Mouse (Mus musculus): ENCODE measurements at regions not wholly inside any gene's neighbourhood (a gene's known extent, or its start where the extent isn't known, plus 50 kb on each side); places are given as distances from the start of the nearest gene placed in this dataset.

DNA sequence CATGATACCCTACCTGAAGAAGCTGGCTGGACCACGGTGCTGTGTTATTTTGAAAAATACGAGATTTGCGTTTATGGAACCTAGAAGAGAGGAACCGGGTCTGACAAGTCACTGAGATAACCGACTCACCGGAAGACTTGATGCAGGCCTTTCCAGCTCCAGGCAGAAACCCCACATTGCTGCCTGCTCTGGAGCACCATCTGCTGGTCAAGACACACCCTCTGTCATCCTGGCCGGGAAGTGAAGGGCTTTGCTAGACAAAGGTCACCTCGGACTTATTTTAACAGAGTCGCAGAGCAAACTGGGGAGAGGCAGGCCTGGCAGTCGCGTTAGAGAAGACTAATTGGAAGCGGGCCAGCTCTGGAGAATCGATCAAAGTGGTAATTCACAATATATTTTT, 497.4 kb upstream of the Pkn2 start:
- DNase-seq (ENCODE audit: low spot score), result peak; percentile 92
- no peak overlapping the region for H3K4me3 ChIP-seq
- no peaks in the 10 kb centered on the region for H3K9me3 ChIP-seq
- H3K36me3 ChIP-seq, result no peaks in the 10 kb centered on the region
- no peaks in the 10 kb centered on the region for H3K4me1 ChIP-seq
- no peak overlapping the region for H3K27ac ChIP-seq
- WGBS, result 12% methylated on average over 13 of the region's 13 CpGs
- no peaks in the 10 kb centered on the region for H3K27me3 ChIP-seq (ENCODE audit: insufficient read depth, poor library complexity, severe bottlenecking)

DNA sequence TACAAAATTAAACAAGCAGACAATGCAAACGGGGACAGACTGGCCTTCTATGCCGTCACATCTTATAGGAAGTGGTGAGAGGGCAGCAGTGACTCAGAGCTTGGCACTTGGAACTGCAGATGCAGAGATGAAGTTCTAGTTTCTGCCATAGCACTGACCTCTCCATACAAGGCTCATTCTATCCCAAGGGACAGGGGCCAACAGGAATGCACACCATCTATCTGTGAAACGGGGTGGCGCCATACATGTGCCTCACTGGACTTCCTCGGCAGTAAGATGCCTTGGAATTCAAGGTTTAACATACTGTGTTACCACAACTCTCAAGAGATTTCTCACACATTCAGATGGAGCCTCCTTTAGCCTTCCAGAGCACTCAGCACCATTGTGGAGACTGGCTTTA, 495.6 kb upstream of the Pkn2 start:
- H3K4me1 ChIP-seq, result no peaks in the 10 kb centered on the region
- 85% methylated on average over 5 of the region's 5 CpGs for WGBS
- DNase-seq (ENCODE audit: low spot score), result no peak
- no peaks in the 10 kb centered on the region for H3K9me3 ChIP-seq
- H3K27me3 ChIP-seq (ENCODE audit: insufficient read depth, poor library complexity, severe bottlenecking), result no peaks in the 10 kb centered on the region
- H3K36me3 ChIP-seq, result no peaks in the 10 kb centered on the region
- H3K27ac ChIP-seq, result no peak overlapping the region
- H3K4me3 ChIP-seq, result no peak overlapping the region

- Histone ChIP-seq H3K27me3 (ENCODE audit: insufficient read depth, poor library complexity, severe bottlenecking) (no peaks in the 10 kb centered on the region), H3K9me3 (no peaks in the 10 kb centered on the region), H3K27ac (no peak overlapping the region), H3K36me3 (no peaks in the 10 kb centered on the region), H3K4me3 (no peak overlapping the region), H3K4me1 (no peaks in the 10 kb centered on the region)
- no peak for DNase-seq (ENCODE audit: low spot score)
- WGBS, result 63% methylated on average over 10 of the region's 10 CpGs
Measured at GRCm38 (mm10) chr3:143375527-143376061, 493.8 kb upstream of the Pkn2 start.

DNA sequence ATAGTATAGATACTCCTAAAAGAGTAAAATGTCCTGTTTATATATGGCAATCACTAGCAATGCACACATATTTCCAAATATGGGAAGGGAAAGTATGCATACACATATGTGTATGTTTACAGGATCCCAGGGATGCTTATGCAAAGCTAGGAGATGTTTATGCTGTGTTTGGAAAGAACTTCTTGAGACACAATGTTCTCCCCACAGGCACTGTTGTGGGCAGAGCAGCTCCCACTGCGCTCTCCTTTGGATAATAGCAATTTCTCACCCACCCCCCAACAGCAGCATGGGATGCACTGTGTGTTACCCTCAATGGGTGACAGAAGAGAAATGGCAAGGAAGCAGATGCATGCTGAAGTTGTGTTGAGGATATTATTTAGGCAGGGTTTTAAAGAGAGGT, 491.7 kb upstream of the Pkn2 start:
- DNase-seq (ENCODE audit: low spot score), result no peak
- no peak overlapping the region for H3K4me3 ChIP-seq
- no peaks in the 10 kb centered on the region for H3K9me3 ChIP-seq
- no peaks in the 10 kb centered on the region for H3K36me3 ChIP-seq
- H3K27ac ChIP-seq, result no peak overlapping the region
- no peaks in the 10 kb centered on the region for H3K27me3 ChIP-seq (ENCODE audit: insufficient read depth, poor library complexity, severe bottlenecking)
- H3K4me1 ChIP-seq, result no peaks in the 10 kb centered on the region
- WGBS, result 86% methylated on average over 1 of the region's 1 CpGs

DNA sequence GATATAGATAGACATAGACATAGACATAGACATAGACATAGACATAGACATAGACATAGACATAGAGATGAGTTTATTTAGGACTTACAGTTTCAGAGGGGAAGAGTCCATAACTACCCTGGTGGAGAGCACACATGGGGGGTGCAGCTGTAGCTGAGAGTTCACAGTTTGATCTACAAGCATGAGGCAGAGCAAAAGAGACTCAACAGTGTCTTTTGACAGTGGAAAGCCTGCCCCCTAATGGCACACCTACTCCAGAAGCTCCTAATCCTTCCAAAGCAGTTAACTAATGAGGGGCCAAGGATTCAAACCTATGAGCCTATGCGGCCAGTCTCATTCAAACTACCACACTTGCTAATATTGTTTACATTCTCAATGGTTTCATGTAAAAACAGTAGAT, 487.2 kb upstream of the Pkn2 start:
- Histone ChIP-seq H3K4me3 (no peak overlapping the region), H3K27me3 (ENCODE audit: insufficient read depth, poor library complexity, severe bottlenecking) (no peaks in the 10 kb centered on the region), H3K36me3 (no peaks in the 10 kb centered on the region), H3K4me1 (no peaks in the 10 kb centered on the region), H3K27ac (no peak overlapping the region), H3K9me3 (no peaks in the 10 kb centered on the region)
- WGBS, result 83% methylated on average over 1 of the region's 1 CpGs
- DNase-seq (ENCODE audit: low spot score), result no peak

- Histone ChIP-seq H3K4me3 (no peak overlapping the region), H3K27me3 (ENCODE audit: insufficient read depth, poor library complexity, severe bottlenecking) (no peaks in the 10 kb centered on the region), H3K9me3 (no peaks in the 10 kb centered on the region), H3K27ac (no peak overlapping the region), H3K4me1 (no peaks in the 10 kb centered on the region), H3K36me3 (no peaks in the 10 kb centered on the region)
- WGBS, result 88% methylated on average over 7 of the region's 7 CpGs
- DNase-seq (ENCODE audit: low spot score), result no peak
Measured at GRCm38 (mm10) chr3:143340032-143340431, 458.2 kb upstream of the Pkn2 start.

DNA sequence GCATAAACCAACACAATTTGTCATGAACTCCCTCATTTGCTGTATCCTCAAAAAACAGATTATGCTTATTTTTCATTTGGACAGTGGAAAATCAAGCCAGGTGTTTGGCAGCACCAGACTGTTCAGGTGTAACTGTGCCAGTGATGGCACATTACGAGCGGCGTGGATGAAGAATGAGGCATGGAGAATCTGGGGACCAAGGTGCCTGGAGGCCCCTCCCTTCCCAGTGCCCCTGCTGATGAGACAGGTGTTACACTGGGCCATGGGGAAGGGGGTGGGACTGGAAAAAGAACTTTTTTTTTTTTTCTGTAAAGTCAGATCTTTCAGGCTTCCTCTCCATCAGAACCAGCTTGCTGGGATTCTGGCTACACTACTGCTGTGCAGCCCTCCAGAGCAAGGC, 451.5 kb upstream of the Pkn2 start:
- no peaks in the 10 kb centered on the region for H3K4me1 ChIP-seq
- 82% methylated on average over 3 of the region's 3 CpGs for WGBS
- no peak for DNase-seq (ENCODE audit: low spot score)

DNA sequence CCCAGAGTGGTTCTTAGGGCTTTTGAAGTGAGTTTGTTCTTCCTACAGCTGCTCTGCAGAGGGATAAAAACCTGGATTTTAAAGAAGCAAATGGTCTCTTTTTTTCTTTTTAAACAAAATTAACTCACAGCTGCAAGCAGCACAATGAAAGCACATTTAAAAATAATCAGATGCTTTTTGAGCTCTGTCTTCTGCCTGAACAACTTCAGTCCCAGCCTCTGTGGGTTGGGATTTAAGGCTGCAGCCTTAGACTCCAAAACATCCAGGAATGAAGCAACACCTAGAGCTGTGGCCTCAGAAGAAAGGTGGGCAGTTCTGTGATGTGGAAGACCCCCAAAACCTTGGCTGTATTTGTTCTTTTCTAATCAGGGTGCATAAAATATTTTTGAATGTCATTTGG, 446.7 kb upstream of the Pkn2 start:
- no peaks in the 10 kb centered on the region for H3K9me3 ChIP-seq
- H3K36me3 ChIP-seq, result no peaks in the 10 kb centered on the region
- no peaks in the 10 kb centered on the region for H3K27me3 ChIP-seq (ENCODE audit: insufficient read depth, poor library complexity, severe bottlenecking)
- no peak overlapping the region for H3K27ac ChIP-seq
- H3K4me1 ChIP-seq, result no peaks in the 10 kb centered on the region
- DNase-seq (ENCODE audit: low spot score), result no peak
- H3K4me3 ChIP-seq, result no peak overlapping the region

More for the DNA sequence above, 451.5 kb upstream of the Pkn2 start:
- Histone ChIP-seq H3K36me3 (no peaks in the 10 kb centered on the region), H3K9me3 (no peaks in the 10 kb centered on the region), H3K27me3 (ENCODE audit: insufficient read depth, poor library complexity, severe bottlenecking) (no peaks in the 10 kb centered on the region), H3K27ac (no peak overlapping the region), H3K4me3 (no peak overlapping the region)

- 74% methylated on average over 4 of the region's 4 CpGs for WGBS
- Histone ChIP-seq H3K27me3 (ENCODE audit: insufficient read depth, poor library complexity, severe bottlenecking) (no peaks in the 10 kb centered on the region), H3K36me3 (no peaks in the 10 kb centered on the region), H3K4me1 (no peaks in the 10 kb centered on the region), H3K4me3 (no peak overlapping the region), H3K27ac (no peak overlapping the region), H3K9me3 (no peaks in the 10 kb centered on the region)
- DNase-seq (ENCODE audit: low spot score), result no peak
Measured at GRCm38 (mm10) chr3:143327652-143328051, 445.8 kb upstream of the Pkn2 start.

GRCm38 (mm10) chr3:143316457-143316856, 434.7 kb upstream of the Pkn2 start:
- no peaks in the 10 kb centered on the region for H3K36me3 ChIP-seq
- no peak overlapping the region for H3K4me3 ChIP-seq
- H3K9me3 ChIP-seq, result no peaks in the 10 kb centered on the region
- no peaks in the 10 kb centered on the region for H3K27me3 ChIP-seq (ENCODE audit: insufficient read depth, poor library complexity, severe bottlenecking)
- 69% methylated on average over 7 of the region's 7 CpGs for WGBS
- DNase-seq (ENCODE audit: low spot score), result no peak
- H3K4me1 ChIP-seq, result no peaks in the 10 kb centered on the region
- no peak overlapping the region for H3K27ac ChIP-seq

- 80% methylated on average over 4 of the region's 4 CpGs for WGBS
- H3K4me1 ChIP-seq, result no peaks in the 10 kb centered on the region
- H3K27me3 ChIP-seq (ENCODE audit: insufficient read depth, poor library complexity, severe bottlenecking), result no peaks in the 10 kb centered on the region
- H3K36me3 ChIP-seq, result no peaks in the 10 kb centered on the region
- no peak for DNase-seq (ENCODE audit: low spot score)
- H3K4me3 ChIP-seq, result no peak overlapping the region
- H3K9me3 ChIP-seq, result no peaks in the 10 kb centered on the region
- H3K27ac ChIP-seq, result no peak overlapping the region
Measured at GRCm38 (mm10) chr3:143291793-143292192, 410.0 kb upstream of the Pkn2 start.

- H3K27me3 ChIP-seq (ENCODE audit: insufficient read depth, poor library complexity, severe bottlenecking), result no peaks in the 10 kb centered on the region
- no peaks in the 10 kb centered on the region for H3K4me1 ChIP-seq
- no peaks in the 10 kb centered on the region for H3K36me3 ChIP-seq
- H3K9me3 ChIP-seq, result no peaks in the 10 kb centered on the region
- no peak for DNase-seq (ENCODE audit: low spot score)
- no peak overlapping the region for H3K4me3 ChIP-seq
- WGBS, result 85% methylated on average over 6 of the region's 6 CpGs
- no peak overlapping the region for H3K27ac ChIP-seq
Measured at GRCm38 (mm10) chr3:143264132-143264531, 382.3 kb upstream of the Pkn2 start.

- Histone ChIP-seq H3K27ac (no peak overlapping the region), H3K27me3 (ENCODE audit: insufficient read depth, poor library complexity, severe bottlenecking) (no peaks in the 10 kb centered on the region), H3K4me3 (no peak overlapping the region), H3K4me1 (no peaks in the 10 kb centered on the region), H3K36me3 (no peaks in the 10 kb centered on the region), H3K9me3 (no peaks in the 10 kb centered on the region)
- WGBS, result 72% methylated on average over 1 of the region's 1 CpGs
- no peak for DNase-seq (ENCODE audit: low spot score)
Measured at GRCm38 (mm10) chr3:143252643-143253042, 370.8 kb upstream of the Pkn2 start.

DNA sequence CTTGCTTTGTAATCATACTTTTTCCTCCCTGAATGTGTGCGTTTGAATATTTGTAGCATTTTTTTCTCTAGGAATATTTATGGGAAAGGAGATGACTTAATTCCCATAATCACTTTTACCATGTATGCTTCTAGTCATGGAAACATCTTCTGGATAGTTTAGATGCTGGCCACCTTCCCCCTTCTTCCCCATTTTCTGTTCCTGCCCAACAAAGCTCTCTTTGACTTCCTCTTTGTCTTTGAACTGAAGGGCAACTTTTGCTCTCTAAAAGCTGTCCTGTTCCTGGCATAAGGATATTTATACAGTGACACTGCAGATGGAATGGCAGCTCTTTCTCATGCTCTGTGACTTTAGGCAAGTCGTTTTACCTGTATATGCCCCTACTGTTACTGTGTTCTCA, 370.2 kb upstream of the Pkn2 start:
- Histone ChIP-seq H3K36me3 (no peaks in the 10 kb centered on the region), H3K9me3 (no peaks in the 10 kb centered on the region), H3K27me3 (ENCODE audit: insufficient read depth, poor library complexity, severe bottlenecking) (no peaks in the 10 kb centered on the region), H3K27ac (no peak overlapping the region), H3K4me3 (no peak overlapping the region), H3K4me1 (no peaks in the 10 kb centered on the region)
- no peak for DNase-seq (ENCODE audit: low spot score)
- 70% methylated on average over 2 of the region's 2 CpGs for WGBS
